Mouse (Mus musculus) limb, embryonic 11.5 days (tissue): Measurements from ENCODE around the gene Clec18a. TPM values are rescaled to one million over a fixed set of nuclear protein-coding genes. Genes with fewer than 3 reads are reported as not detected.
A peak's percentile ranks its signal among the peaks of the same experiment; 100 is the strongest.
"Not testable (repeated sequence)": the region's sequence is repeated elsewhere in the genome, so short reads cannot be mapped to it uniquely, and the experiment has no call there.

Experiments used
- ATAC-seq: fragments of 200-750 bp; cut with Nextera tagmentation; 2 replicates; pipeline ENCODE4 v1.8.0; 2017; ENCODE audit warnings: low read depth; ENCODE audit not compliant: insufficient number of reproducible peaks, low FRiP score, low TSS enrichment
- DNase-seq: peaks from one replicate; pipeline ENCODE4 v3.0.0-alpha.2; 2015; ENCODE audit warnings: low spot score
- H3K27ac ChIP-seq: fragments of 300-500 bp; sonication (generic); replicated peaks from 2 replicates; pipeline ENCODE4 v1.5.1; 2014; ENCODE audit warnings: low read depth, mild to moderate bottlenecking, low read length
- H3K27me3 ChIP-seq: fragments of 300-500 bp; sonication (generic); 2 replicates; pipeline ENCODE4 v1.6.1; 2014; ENCODE audit warnings: mild to moderate bottlenecking, low read length, mixed read lengths; ENCODE audit not compliant: control insufficient read depth, insufficient read depth
- H3K36me3 ChIP-seq: fragments of 300-500 bp; sonication (generic); 2 replicates; pipeline ENCODE4 v1.6.1; 2014; ENCODE audit warnings: mild to moderate bottlenecking, low read length, moderate library complexity, mixed read lengths; ENCODE audit not compliant: control insufficient read depth, insufficient read depth
- H3K4me1 ChIP-seq: fragments of 300-500 bp; sonication (generic); 2 replicates; pipeline ENCODE4 v1.6.1; 2014; ENCODE audit warnings: low read length, mixed read lengths; ENCODE audit not compliant: control insufficient read depth, insufficient read depth
- H3K4me2 ChIP-seq: fragments of 300-500 bp; sonication (generic); 2 replicates; pipeline ENCODE4 v1.6.1; 2014; ENCODE audit warnings: low read depth, mild to moderate bottlenecking, moderate library complexity; ENCODE audit not compliant: severe bottlenecking
- H3K4me3 ChIP-seq: fragments of 300-500 bp; sonication (generic); 2 replicates; pipeline ENCODE4 v1.5.1; 2014; ENCODE audit warnings: low read depth, low read length
- H3K9ac ChIP-seq: fragments of 300-500 bp; sonication (generic); 2 replicates; pipeline ENCODE4 v1.6.1; 2014; ENCODE audit warnings: mild to moderate bottlenecking, low read length
- H3K9me3 ChIP-seq: fragments of 300-500 bp; sonication (generic); 2 replicates; pipeline ENCODE4 v1.6.1; 2016; ENCODE audit warnings: low read length; ENCODE audit not compliant: control insufficient read depth
- WGBS: fragments of 180-500 bp; shearing (Covaris S2); extraction: QIAGEN DNeasy Blood & Tissue Kit; methylation state at CpG from one replicate; pipeline ENCODE4 v1.1.7; 2014; 5-methylcytosine and 5-hydroxymethylcytosine counted together
- polyA plus RNA-seq: library from polyadenylated mRNA; unstranded; fragments of >200 nt; fragmentation: Nextera tagmentation; extraction: Ambion mirVana; gene quantifications from 2 replicates; pipeline ENCODE4 v1.2.1, GENCODE M21; 2014

Gene Clec18a
- not detected in 2 replicates for polyA plus RNA-seq

DNA sequence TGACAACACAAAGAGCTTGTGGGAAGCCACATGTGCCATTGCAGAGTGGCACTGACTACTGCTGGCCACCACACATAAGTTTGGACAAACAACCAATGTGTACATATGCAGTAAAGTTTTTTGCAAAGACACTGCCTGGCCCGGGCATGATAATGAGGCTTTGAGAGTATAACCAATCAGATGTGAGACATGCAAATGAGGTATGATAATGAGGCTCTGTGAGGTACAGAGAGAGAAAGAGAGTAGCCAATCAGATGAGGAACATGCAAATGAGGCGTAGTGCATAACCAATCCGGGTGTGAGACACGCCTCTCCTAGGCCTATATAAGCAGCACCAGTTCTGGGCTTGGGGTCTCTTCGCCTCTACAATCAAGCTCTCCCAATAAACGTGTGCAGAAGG, at the start of gene Clec18a:
TSS of gene Clec18a (minus strand) at position 101 of the 400 bp plus-strand sequence.
- not testable (repeated sequence) for H3K27ac ChIP-seq, ATAC-seq, H3K9ac ChIP-seq, DNase-seq, H3K27me3 ChIP-seq, H3K9me3 ChIP-seq, H3K4me1 ChIP-seq, H3K36me3 ChIP-seq, H3K4me2 ChIP-seq, H3K4me3 ChIP-seq
- 90% methylated on average over 4 of the region's 6 CpGs for WGBS

DNA sequence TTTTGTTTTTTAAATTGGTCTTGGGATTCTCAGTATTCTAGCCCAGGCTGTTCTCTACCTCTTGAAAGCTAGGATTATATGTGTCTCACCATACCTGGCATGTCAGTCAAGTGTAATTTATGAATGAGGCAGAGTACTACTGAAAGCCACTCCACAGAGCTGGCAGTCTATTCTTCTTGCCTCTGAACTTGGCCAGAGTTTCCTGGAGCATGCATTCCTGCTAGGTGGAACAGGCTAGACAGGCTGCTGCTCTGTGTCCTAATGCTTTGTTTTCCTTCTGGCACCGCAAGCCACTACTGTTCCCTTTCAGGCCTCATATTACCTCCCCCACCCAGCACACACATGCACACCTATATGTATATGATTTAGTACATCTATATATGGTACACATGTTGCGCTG, 38.5 kb upstream of the Clec18a start:
- H3K27ac ChIP-seq: no peak overlapping the region
- no peak for ATAC-seq
- H3K27me3 ChIP-seq: no peaks in the 10 kb centered on the region
- WGBS: 89% methylated on average over 2 of the region's 2 CpGs
- H3K9me3 ChIP-seq: no peaks in the 10 kb centered on the region
- no peak overlapping the region for H3K4me3 ChIP-seq
- no peak for DNase-seq
- no peak overlapping the region for H3K9ac ChIP-seq
- no peak overlapping the region for H3K4me2 ChIP-seq
- no peaks in the 10 kb centered on the region for H3K4me1 ChIP-seq
- peaks cover 6% of the 10 kb centered on the region; the same call in 1 of the 2 replicates for H3K36me3 ChIP-seq

DNA sequence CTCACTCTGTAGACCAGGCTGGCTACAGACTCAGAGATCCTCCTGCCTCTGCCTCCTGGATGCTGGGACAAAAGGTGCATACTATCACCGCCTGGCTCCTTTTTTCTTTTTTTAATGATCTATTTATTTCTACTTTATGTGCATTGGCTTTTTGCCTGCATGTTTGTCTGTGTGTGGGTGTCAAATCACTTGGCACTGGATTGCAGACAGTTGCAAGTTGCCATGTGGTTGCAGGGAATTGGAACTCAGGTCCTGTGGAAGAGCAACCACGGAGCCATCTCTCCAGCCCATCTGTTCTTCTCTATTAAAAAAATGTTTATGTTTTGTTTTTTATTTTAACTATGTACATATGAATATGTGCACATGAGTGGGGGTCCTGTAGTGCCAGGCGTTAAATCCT, 27.3 kb upstream of the Clec18a start:
- Histone ChIP-seq H3K27ac (no peak overlapping the region), H3K9me3 (no peaks in the 10 kb centered on the region), H3K4me2 (no peak overlapping the region), H3K4me1 (no peaks in the 10 kb centered on the region), H3K9ac (no peak overlapping the region), H3K4me3 (no peak overlapping the region), H3K27me3 (no peaks in the 10 kb centered on the region), H3K36me3 (peaks cover 6% of the 10 kb centered on the region)
- ATAC-seq: no peak
- WGBS: 95% methylated on average over 3 of the region's 3 CpGs
- no peak for DNase-seq

DNA sequence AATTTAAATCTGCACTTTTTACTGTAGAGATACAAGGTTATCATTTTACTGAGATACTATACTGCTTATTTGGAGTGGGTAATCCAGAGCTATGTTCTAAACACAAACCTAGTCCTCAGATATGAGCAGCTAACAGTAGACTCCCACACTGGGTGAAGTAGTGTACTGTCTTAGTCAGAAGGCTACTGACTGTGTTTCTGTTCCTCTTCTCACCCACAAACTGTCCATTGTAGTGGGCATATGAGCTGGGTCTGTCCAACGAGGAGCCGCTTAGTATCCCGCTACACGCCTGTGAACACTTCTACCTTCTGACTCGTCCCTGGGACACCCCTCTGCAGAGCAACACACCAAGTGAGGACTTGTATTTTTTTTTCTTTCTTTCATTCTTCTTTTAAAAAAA, 22.7 kb upstream of the Clec18a start:
- ATAC-seq: no peak
- no peak overlapping the region for H3K4me3 ChIP-seq
- H3K9ac ChIP-seq: no peak overlapping the region
- no peak for DNase-seq
- WGBS: 95% methylated on average over 5 of the region's 5 CpGs
- peaks cover 5% of the 10 kb centered on the region for H3K36me3 ChIP-seq
- no peak overlapping the region for H3K4me2 ChIP-seq
- H3K27ac ChIP-seq: no peak overlapping the region
- no peaks in the 10 kb centered on the region for H3K4me1 ChIP-seq
- H3K27me3 ChIP-seq: no peaks in the 10 kb centered on the region
- H3K9me3 ChIP-seq: no peaks in the 10 kb centered on the region

DNA sequence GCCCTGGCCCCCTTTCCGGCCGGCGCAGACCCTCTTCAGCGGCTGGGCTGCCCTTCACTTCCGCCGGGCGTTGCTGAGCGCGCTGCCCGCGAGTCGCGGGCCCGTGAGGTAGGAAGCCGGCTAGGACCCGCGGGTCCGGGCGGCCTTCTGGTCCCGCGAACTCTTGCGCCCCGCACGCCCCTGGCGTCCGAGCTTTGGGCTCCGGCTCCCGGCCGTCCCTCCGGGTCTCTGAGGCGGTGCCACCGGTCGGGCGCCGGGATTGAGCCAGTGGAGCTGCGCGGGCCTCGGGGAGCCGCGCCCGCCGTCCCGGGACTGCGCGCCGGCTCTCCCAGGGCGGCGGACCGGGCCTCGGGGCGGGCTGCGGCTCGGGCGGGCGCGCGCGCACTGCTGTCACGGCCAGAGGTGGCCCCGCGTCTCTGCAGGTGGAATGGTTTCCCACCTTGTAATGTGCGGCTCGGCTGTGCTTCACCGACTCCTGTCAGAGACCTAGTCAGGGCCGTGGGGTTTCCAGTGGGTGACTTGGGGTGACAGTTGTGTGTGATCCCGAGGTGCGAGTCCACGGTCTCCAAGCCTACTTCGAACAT, 2.6 kb upstream of the Clec18a start:
- Histone ChIP-seq H3K4me3 (peak overlapping the region; percentile 53), H3K4me2 (peak overlapping the region; percentile 67), H3K9ac (peak overlapping the region; percentile 63)
- H3K4me1 ChIP-seq, H3K36me3 ChIP-seq, H3K27me3 ChIP-seq, H3K9me3 ChIP-seq, DNase-seq, H3K27ac ChIP-seq: not testable (repeated sequence)
- under 1% methylated on average over 50 of the region's 69 CpGs for WGBS
- ATAC-seq: peak; percentile 48; the same call in 1 of the 2 replicates

DNA sequence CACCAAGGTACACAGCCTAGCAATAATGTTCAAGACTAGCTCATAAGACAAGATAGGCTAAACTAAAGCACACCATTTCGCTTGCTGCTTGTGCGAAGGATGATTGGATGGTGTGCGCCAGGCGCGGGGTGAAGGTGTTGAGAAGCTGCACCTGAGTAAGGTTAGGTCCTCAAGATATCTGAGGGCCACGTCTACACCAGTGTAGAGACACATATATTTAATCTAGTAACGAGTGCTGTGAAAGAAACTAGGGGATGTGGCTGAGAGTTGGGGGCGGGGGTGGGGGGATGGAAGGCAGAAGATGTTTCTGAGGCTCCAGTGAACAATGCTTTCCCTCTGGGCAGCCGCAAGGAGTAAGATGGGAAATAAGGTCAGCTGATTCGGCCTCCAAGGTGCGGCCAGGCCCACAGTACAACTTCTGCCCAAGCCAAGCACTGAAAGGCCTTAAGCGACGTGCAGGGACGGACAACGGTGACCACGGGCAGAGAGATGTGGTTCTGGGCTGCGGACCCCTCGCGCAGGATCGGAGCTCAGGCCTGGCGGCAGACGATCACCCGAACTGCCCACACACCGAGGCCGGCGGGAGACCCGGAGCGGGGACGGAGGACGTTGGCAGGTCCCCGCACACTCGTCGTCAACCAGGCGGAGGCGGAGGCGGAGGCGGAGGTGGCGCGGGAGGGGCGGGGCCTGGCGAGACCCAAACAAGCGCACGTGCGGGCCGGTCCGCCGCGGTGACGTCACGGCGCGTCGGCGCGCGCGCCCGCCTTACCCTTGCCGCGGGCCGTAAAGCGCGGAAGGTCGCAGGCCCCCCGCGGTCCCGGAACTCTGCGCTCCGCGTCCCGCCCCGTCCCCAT, 1.9 kb upstream of the Clec18a start, which contains the start of gene Pdpr:
TSS of gene Pdpr (plus strand) at position 766 of the 854 bp plus-strand sequence.
- no peaks in the 10 kb centered on the region for H3K27me3 ChIP-seq
- WGBS: 6% methylated on average over 57 of the region's 72 CpGs
- no peaks in the 10 kb centered on the region for H3K36me3 ChIP-seq
- H3K27ac ChIP-seq: no peak within 1 kb of the TSS
- DNase-seq: peak; percentile 91
- peak within 1 kb of the TSS; percentile 63 for H3K9ac ChIP-seq
- H3K4me3 ChIP-seq: peak within 1 kb of the TSS; percentile 53
- H3K4me1 ChIP-seq: 0 out of 2 replicates have a peak, but pooled peaks cover 3% of the 10 kb centered on the region
- peak within 1 kb of the TSS; percentile 67 for H3K4me2 ChIP-seq
- no peaks in the 10 kb centered on the region for H3K9me3 ChIP-seq
- peak; percentile 94 for ATAC-seq

DNA sequence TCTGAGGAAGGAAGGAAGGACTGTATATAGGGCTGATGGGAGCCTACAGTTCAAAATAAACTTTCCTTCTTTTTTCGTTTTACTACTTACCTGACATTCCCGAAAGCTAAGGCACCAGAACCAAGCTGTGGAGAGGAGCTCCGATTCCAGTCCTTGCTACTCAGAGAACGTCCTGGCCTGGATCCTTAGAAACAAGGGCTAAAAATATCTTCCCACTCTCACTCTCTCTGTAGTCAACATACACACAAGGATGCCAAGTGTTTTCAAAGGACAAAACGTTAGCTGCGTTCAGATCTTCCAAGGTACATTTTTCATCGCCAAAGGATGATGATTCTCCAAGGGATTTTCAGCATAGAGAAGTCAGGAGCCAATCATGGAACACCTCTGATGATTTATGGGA, 520 bp downstream of the Clec18a start:
- H3K36me3 ChIP-seq: no peaks in the 10 kb centered on the region
- 79% methylated on average over 7 of the region's 7 CpGs for WGBS
- no peaks in the 10 kb centered on the region for H3K9me3 ChIP-seq
- H3K27ac ChIP-seq: no peak overlapping the region
- H3K4me2 ChIP-seq: no peak overlapping the region
- ATAC-seq (no peak), DNase-seq (no peak)
- no peaks in the 10 kb centered on the region for H3K27me3 ChIP-seq
- no peak overlapping the region for H3K4me3 ChIP-seq
- H3K9ac ChIP-seq: no peak overlapping the region
- 0 out of 2 replicates have a peak, but pooled peaks cover 3% of the 10 kb centered on the region for H3K4me1 ChIP-seq

DNA sequence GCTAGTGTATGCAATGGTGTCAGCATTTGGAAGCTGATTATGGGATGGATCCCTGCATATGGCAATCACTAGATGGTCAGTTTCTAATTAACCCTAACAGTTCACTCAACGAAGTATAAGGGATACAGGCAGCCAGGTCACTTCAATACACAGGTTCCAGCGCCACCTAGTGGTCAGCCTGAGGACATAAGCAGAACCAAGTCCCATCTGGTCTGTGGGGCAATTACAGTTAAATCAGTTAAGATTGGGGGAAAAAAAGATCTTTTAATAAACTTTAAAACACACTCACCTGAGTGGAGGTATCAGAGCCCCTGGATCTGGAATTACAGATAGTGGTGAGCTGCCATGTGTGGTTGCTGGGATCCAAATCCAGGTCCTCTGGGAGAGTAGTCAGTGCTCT, 2.1 kb downstream of the Clec18a start:
- Histone ChIP-seq H3K4me2 (no peak overlapping the region), H3K4me1 (0 out of 2 replicates have a peak, but pooled peaks cover 3% of the 10 kb centered on the region), H3K27me3 (no peaks in the 10 kb centered on the region), H3K36me3 (no peaks in the 10 kb centered on the region), H3K9ac (no peak overlapping the region), H3K9me3 (no peaks in the 10 kb centered on the region), H3K4me3 (no peak overlapping the region), H3K27ac (no peak overlapping the region)
- DNase-seq (peak; percentile 89), ATAC-seq (no peak)
- WGBS: 0% methylated on average over 2 of the region's 2 CpGs
